Mouse (Mus musculus): ENCODE data around the gene Cep131. TPM values are rescaled to one million over a fixed set of nuclear protein-coding genes. Genes with fewer than 3 reads are reported as not detected.

The Cep131 gene
- polyA plus RNA-seq, 1 experiment: 12.2 TPM

DNA sequence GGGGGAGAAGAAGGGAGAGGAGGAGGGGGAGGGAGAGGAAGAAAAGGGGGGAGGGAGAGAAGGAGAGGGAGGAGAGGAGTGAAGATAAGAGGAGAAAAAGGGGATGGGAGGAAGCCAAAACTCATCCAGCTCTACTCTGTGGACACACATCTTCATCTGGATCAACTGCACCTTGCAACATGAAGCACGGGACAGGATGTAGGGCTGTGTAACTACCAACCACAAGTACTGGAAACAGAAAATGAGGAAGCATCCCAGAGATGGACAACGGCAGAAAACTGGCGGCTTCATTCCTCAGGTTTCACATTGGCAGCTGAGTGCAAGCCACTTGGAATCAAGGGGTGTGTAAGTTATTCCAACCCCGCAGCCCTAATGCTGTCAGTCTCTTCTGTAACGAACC lies 51.9 kb downstream of the Cep131 start:
- TF ChIP-seq CEBPB (IDR thresholded peaks at IDR 0.05; ENCODE audit: insufficient read depth, poor library complexity, severe bottlenecking): no peak
- TF ChIP-seq TCF3 (IDR thresholded peaks at IDR 0.05; ENCODE audit: insufficient read length, low read depth): no peak
- no peak for TF ChIP-seq POLR2A (IDR thresholded peaks at IDR 0.05; ENCODE audit: insufficient read length, low read depth)
- no peak for TF ChIP-seq E2F4 (IDR thresholded peaks at IDR 0.05; ENCODE audit: insufficient read depth)
- no peak for TF ChIP-seq MYOD1 (IDR thresholded peaks at IDR 0.05; ENCODE audit: control insufficient read depth in 1 of 3, insufficient read length in 2 of 3, low read depth in 2 of 3)
- no peak for TF ChIP-seq SRF (IDR thresholded peaks at IDR 0.05; ENCODE audit: control insufficient read depth, insufficient read length, low read depth)
- TF ChIP-seq MAX (IDR thresholded peaks at IDR 0.05; ENCODE audit: low read depth): no peak
- no peak for TF ChIP-seq REST (IDR thresholded peaks at IDR 0.05; ENCODE audit: insufficient read depth, insufficient read length)
- no peak for TF ChIP-seq POLR2AphosphoS2 (IDR thresholded peaks at IDR 0.05; ENCODE audit: insufficient read length, low read depth)
- TF ChIP-seq MYOG (IDR thresholded peaks at IDR 0.05; ENCODE audit: control insufficient read depth in 1 of 3, insufficient read depth in 1 of 3, insufficient read length in 2 of 3, low read depth in 2 of 3): no peak
- TF ChIP-seq TCF12 (IDR thresholded peaks at IDR 0.05; ENCODE audit: insufficient read depth, poor library complexity, severe bottlenecking): no peak
- no peak for TF ChIP-seq USF1 (IDR thresholded peaks at IDR 0.05; ENCODE audit: low read depth)

DNA sequence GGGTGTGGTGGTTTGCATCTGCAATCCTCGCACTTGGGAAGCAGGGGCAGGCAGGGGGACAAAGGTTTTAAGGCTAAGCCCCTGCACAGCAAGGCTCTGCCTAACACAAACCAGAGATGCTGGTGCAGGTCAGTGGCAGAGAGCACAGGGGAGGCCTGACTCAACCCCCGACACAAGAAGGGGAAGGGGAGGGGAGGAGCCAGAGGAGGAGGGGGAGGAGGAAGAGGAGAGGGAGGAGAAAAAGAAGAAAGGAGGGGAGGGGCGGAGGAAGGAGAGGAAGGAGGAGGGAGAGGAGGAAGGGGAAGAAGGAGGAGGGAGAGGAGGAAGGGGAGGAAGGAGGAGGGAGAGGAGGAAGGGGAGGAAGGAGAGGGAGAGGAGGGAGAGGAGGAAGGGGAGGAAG lies 52.3 kb downstream of the Cep131 start:
- H3K27me3 ChIP-seq (ENCODE audit: control insufficient read depth, insufficient read depth, insufficient read length): peaks cover 64% of the 10 kb centered on the region
- no peak overlapping the region for H3K4me3 ChIP-seq
- no peaks in the 10 kb centered on the region for H3K36me3 ChIP-seq (ENCODE audit: control insufficient read depth, insufficient read depth)
- no peak overlapping the region for H3ac ChIP-seq (ENCODE audit: control insufficient read depth, insufficient read length)
- H3K79me2 ChIP-seq (ENCODE audit: control insufficient read depth, insufficient read depth): no peaks in the 10 kb centered on the region
- no peak for TF ChIP-seq REST (IDR thresholded peaks at IDR 0.05; ENCODE audit: insufficient read depth, insufficient read length)
- TF ChIP-seq E2F4 (IDR thresholded peaks at IDR 0.05; ENCODE audit: insufficient read depth): no peak
- no peak for TF ChIP-seq MYOD1 (IDR thresholded peaks at IDR 0.05; ENCODE audit: control insufficient read depth in 1 of 3, insufficient read length in 2 of 3, low read depth in 2 of 3)
- no peak for TF ChIP-seq POLR2A (IDR thresholded peaks at IDR 0.05; ENCODE audit: insufficient read length, low read depth)
- TF ChIP-seq POLR2AphosphoS2 (IDR thresholded peaks at IDR 0.05; ENCODE audit: insufficient read length, low read depth): no peak
- TF ChIP-seq SRF (IDR thresholded peaks at IDR 0.05; ENCODE audit: control insufficient read depth, insufficient read length, low read depth): no peak
- no peak for TF ChIP-seq USF1 (IDR thresholded peaks at IDR 0.05; ENCODE audit: low read depth)
- no peak for TF ChIP-seq TCF3 (IDR thresholded peaks at IDR 0.05; ENCODE audit: insufficient read length, low read depth)
- TF ChIP-seq MYOG (IDR thresholded peaks at IDR 0.05; ENCODE audit: control insufficient read depth in 1 of 3, insufficient read depth in 1 of 3, insufficient read length in 2 of 3, low read depth in 2 of 3): no peak
- TF ChIP-seq MAX (IDR thresholded peaks at IDR 0.05; ENCODE audit: low read depth): no peak
- no peak for TF ChIP-seq CEBPB (IDR thresholded peaks at IDR 0.05; ENCODE audit: insufficient read depth, poor library complexity, severe bottlenecking)
- H3K4me2 ChIP-seq (ENCODE audit: low read depth): no peak overlapping the region

More for the DNA sequence above, 51.9 kb downstream of the Cep131 start:
- peaks cover 68% of the 10 kb centered on the region for H3K27me3 ChIP-seq (ENCODE audit: control insufficient read depth, insufficient read depth, insufficient read length)
- no peaks in the 10 kb centered on the region for H3K36me3 ChIP-seq (ENCODE audit: control insufficient read depth, insufficient read depth)
- no peak overlapping the region for H3K4me2 ChIP-seq (ENCODE audit: low read depth)
- H3K4me3 ChIP-seq: no peak overlapping the region
- H3K79me2 ChIP-seq (ENCODE audit: control insufficient read depth, insufficient read depth): no peaks in the 10 kb centered on the region
- H3ac ChIP-seq (ENCODE audit: control insufficient read depth, insufficient read length): no peak overlapping the region

DNA sequence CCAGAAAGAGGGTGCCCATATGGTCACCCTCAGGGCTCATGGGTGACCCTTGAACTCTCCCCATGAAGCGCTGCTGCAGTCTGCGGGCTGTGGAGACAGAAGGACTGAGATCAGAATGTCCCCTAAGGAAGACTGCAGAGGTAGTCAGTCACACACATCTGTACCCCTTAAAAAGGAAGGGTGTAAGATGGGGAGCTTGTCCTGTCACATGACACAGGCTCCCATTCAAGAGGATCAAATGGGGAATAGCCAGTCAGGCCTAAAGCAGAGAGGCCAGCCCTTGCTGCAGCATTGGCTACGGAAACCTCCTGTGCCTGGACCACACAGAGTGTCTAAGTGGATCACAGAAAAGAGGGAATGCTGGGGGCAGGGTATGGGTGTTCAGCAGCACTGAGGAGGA lies 53.2 kb downstream of the Cep131 start:
- no peak overlapping the region for H3K4me3 ChIP-seq
- H3K36me3 ChIP-seq (ENCODE audit: control insufficient read depth, insufficient read depth): no peaks in the 10 kb centered on the region
- no peak overlapping the region for H3ac ChIP-seq (ENCODE audit: control insufficient read depth, insufficient read length)
- H3K27me3 ChIP-seq (ENCODE audit: control insufficient read depth, insufficient read depth, insufficient read length): peaks cover 64% of the 10 kb centered on the region
- H3K4me2 ChIP-seq (ENCODE audit: low read depth): no peak overlapping the region
- TF ChIP-seq USF1 (IDR thresholded peaks at IDR 0.05; ENCODE audit: low read depth) (no peak), MYOG (IDR thresholded peaks at IDR 0.05; ENCODE audit: control insufficient read depth in 1 of 3, insufficient read depth in 1 of 3, insufficient read length in 2 of 3, low read depth in 2 of 3) (no peak), E2F4 (IDR thresholded peaks at IDR 0.05; ENCODE audit: insufficient read depth) (no peak)
- H3K79me2 ChIP-seq (ENCODE audit: control insufficient read depth, insufficient read depth): no peaks in the 10 kb centered on the region

DNA sequence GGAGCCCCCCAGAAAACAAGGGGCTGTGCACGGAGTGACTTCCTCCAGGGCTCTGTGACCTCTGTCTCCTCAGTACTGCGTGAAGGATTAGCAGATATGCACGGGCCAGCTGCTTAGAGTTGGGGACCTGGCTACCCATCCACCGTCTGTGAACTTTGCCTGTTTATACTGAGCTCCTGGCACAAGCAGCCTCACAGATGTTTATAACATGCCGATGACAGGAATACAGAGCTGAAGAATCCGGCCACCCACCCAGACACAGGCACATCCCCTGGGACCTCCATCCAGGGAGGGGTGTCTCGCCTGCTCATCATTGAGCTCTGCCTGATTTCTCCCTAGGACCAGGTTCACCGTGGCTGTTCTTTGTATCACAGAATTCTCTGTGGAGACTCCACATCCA lies 54.6 kb downstream of the Cep131 start:
- no peak overlapping the region for H3K4me3 ChIP-seq
- H3K79me2 ChIP-seq (ENCODE audit: control insufficient read depth, insufficient read depth): no peaks in the 10 kb centered on the region
- H3K27me3 ChIP-seq (ENCODE audit: control insufficient read depth, insufficient read depth, insufficient read length): peaks cover 59% of the 10 kb centered on the region
- no peak overlapping the region for H3ac ChIP-seq (ENCODE audit: control insufficient read depth, insufficient read length)
- H3K4me2 ChIP-seq (ENCODE audit: low read depth): no peak overlapping the region
- no peaks in the 10 kb centered on the region for H3K36me3 ChIP-seq (ENCODE audit: control insufficient read depth, insufficient read depth)
- no peak for TF ChIP-seq USF1 (IDR thresholded peaks at IDR 0.05; ENCODE audit: low read depth)
- no peak for TF ChIP-seq MAX (IDR thresholded peaks at IDR 0.05; ENCODE audit: low read depth)
- TF ChIP-seq TCF12 (IDR thresholded peaks at IDR 0.05; ENCODE audit: insufficient read depth, poor library complexity, severe bottlenecking): no peak
- TF ChIP-seq E2F4 (IDR thresholded peaks at IDR 0.05; ENCODE audit: insufficient read depth): no peak
- TF ChIP-seq CEBPB (IDR thresholded peaks at IDR 0.05; ENCODE audit: insufficient read depth, poor library complexity, severe bottlenecking): no peak
- no peak for TF ChIP-seq REST (IDR thresholded peaks at IDR 0.05; ENCODE audit: insufficient read depth, insufficient read length)
- no peak for TF ChIP-seq TCF3 (IDR thresholded peaks at IDR 0.05; ENCODE audit: insufficient read length, low read depth)
- no peak for TF ChIP-seq MYOG (IDR thresholded peaks at IDR 0.05; ENCODE audit: control insufficient read depth in 1 of 3, insufficient read depth in 1 of 3, insufficient read length in 2 of 3, low read depth in 2 of 3)
- no peak for TF ChIP-seq POLR2A (IDR thresholded peaks at IDR 0.05; ENCODE audit: insufficient read length, low read depth)
- TF ChIP-seq SRF (IDR thresholded peaks at IDR 0.05; ENCODE audit: control insufficient read depth, insufficient read length, low read depth): no peak
- no peak for TF ChIP-seq MYOD1 (IDR thresholded peaks at IDR 0.05; ENCODE audit: control insufficient read depth in 1 of 3, insufficient read length in 2 of 3, low read depth in 2 of 3)
- TF ChIP-seq POLR2AphosphoS2 (IDR thresholded peaks at IDR 0.05; ENCODE audit: insufficient read length, low read depth): no peak
